Mouse (Mus musculus) natural killer cell, adult 2 months (primary cell): ENCODE data around the gene Med12l.
A peak's percentile ranks its signal among the peaks of the same experiment; 100 is the strongest.
"Not testable (repeated sequence)": the region's sequence is repeated elsewhere in the genome, so short reads cannot be mapped to it uniquely, and the experiment has no call there.

Source experiments
- DNase-seq, 2 experiments: peaks; one replicate each; pipeline ENCODE4 v3.0.0; 2022; ENCODE audit warnings: low spot score in 2 of 2

Med12l gene

DNA sequence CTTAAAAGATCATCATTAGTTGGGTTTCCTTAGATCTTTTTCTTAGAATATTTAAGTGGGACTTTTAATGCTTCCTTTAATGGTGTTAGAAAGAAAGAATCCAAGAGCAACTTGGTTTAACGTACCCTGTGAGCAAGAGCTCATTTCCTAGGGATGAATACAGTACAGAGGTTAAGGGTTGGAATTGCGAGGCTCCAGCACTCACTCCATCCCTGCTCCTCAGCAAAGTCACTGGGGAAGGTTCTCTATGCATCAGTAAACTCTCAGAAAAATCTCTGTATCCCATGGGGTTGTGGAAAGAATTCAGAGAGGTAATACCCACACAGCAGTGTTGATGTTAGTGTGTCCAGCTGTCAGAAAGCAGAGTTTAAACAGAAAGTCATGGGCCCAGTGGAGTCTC is 134.5 kb downstream of the Med12l start:
- no peak for DNase-seq

DNA sequence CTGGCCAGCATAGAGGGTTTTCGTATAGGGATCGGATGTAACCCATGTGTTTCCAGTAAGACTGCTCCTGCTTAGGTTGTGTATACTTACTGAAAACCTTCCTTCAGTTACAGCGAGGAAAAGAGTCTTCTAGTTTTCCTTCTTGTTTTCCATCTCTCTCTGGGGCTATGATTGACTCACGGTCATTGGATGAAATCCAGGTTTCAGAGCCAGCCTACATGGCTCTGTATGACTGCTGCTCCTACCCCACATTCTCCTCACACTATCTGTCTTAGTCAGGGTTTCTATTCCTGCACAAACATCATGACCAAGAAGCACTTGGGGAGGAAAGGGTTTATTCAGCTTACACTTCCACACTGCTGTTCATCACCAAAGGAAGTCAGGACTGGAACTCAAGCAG is 135.3 kb downstream of the Med12l start:
- DNase-seq, result not testable (repeated sequence)

DNA sequence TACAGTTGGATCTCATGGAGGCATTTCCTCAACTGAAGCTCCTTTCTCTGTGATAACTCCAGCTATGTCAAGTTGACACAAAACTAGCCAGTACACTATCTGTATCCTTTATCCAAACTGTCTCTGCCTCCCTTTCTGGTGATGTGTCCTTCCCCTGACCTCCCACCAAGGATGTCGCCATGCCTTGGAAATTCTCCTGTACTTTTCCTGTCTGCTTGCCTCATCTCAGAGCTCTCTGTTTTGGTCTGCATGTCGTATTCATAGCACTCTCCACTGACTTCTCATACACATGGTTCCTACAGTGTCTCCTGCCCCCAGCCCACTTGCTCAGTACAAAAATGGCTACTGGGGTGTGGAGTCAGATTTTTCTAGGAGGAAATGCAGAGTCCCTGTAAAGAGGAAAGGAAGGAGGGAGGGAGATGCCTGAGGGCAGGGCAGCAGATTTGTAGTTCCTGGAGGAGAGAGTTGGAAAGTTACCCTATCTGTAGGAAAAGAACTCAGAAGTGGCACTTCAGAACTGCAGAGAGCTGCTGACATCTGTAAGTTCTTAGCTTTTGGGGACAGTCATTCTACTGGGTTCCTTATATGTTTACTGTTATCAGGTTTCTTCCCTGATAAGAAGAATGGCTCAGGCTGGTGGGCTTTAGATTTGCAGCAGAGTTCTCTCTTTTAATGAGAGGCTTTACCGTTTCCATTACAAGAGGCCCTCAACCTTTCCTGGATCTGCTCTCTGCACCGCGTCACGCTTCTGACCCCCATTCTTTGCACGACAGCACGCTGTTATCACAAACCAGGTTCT is 136.1 kb downstream of the Med12l start:
- DNase-seq, result no peak

DNA sequence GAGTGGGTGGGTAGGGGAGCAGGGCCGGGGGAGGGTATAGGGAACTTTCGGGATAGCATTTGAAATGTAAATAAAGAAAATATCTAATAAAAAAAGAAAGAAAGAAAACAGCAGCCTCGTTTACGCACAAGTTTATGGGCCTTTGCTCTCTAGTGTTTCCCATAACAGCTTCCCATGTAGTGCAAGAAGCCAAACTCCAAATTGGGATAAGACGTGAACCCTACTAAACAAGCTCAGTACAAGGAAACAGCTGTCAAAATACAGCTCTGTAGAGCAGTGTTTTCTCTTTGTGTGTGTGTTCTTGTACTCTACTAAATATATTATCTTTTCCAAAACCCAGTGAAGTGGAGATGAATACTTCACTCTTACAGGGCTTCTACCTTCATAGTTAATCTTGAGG is 139.6 kb downstream of the Med12l start:
- DNase-seq, result no peak

DNA sequence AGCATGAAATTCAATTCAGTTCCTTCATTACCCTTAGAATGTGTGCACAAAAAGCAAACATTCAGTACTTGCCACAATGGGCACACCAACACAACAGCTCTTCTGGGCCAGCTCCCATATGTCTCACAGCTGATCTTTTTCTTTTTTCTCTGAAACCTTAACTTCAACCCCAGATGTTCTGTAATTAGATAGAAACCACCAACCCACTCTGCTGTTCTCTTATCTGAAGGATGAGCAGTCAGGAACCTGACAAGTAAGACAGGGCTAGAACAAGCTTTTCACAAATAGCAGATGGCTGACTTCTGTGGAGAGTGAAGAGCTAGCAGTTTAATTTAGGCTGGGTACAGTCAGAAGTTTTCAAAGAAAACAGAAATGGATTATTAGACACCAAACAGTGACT is 144.0 kb downstream of the Med12l start:
- DNase-seq, result no peak

DNA sequence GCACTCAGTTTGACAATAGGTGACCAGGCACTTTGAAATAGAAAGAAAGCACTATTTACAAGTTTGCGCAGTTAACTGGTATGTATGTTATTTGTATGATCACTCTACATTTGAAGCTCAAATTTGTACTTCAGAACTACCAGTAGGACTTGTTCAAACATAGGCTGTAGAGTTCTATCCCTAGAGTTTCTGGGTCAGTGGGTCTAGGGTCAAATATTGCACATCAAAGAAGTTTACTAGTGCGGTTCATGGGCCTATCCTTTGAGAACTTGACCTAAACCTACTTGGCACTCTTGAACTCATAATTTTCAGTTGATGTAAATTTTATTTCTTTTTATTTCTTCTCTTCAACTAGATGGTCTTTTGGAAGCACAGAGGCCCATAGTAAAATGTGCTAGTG is 145.0 kb downstream of the Med12l start:
- DNase-seq, result no peak

DNA sequence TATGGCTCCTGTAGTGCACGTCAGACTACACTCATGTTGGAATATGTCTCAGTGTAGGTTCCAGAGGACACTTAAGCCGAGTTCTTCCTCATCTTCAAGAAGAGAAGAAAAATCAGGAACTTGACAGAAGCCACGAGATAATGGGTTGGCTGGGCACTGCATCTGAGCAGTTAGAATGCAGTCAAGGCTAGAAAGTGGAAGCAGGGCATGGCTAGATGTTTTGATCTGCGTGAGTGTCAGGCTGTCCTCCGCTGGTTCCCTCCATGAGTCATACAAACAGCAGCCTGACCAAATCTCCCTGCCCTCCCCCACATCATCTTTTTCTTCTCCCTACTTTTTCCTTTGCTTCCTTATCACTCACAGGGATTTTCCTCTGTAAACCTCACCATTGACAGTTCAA is 147.8 kb downstream of the Med12l start, which contains the start of gene P2ry14:
TSS of gene P2ry14 (minus strand) at position 195 of the 400 bp plus-strand sequence.
- peak in 1 of 2 experiments; percentile 18 for DNase-seq

DNA sequence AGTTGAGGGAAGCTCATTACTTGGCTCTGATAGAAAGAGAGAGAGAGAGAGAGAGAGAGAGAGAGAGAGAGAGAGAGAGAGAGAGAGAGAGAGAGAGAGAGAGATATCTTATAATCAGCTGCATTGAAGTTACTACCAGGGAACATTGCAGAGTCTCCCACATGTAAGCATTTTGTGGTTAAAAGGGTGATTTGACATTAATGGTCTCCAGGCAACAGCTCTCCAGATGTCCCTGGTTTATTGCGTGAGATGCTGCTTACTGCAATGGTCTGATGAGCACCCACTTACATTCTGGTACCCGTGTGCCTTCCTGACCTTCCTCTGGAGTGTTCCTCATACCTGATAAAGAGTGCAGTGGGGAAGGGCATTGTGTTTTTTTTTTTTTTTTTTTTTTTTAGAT is 149.3 kb downstream of the Med12l start:
- no peak for DNase-seq

DNA sequence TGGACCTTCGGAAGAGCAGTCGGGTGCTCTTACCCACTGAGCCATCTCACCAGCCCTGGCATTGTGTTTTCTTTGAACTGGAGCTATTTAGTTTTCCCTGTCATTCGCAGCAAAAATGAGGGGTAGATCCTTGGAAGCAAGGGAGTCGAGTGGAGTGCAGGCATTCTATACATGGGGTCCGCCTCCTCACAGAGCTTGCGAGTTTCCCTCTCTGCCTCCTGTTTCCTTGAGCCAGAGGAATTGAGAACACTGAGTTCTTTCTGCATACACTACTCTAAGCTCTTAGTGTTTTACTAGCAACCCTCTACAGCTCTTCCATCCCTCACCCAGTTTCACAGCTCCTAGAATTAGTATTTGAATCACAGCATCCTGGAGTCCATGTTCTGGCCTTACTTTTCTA is 149.8 kb downstream of the Med12l start:
- DNase-seq, result no peak

DNA sequence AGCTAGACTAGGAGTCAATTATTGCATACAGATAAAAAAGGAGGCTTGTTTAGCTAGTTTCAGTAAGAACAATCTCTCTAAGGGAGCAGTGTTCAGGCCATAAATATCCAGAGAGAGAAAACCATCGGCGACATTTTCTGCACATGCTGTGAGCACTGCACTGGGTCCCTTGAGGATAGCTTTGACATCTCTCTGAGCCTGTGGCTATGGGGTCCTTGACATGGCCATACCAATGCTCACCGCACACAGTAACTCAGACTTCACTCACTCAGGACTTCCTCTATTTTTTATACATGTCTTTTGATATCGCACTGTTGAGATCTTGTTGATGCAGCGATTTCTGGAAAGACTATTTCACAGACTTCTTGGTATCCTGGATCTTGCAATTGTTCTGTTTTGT is 151.4 kb downstream of the Med12l start:
- DNase-seq, result no peak

DNA sequence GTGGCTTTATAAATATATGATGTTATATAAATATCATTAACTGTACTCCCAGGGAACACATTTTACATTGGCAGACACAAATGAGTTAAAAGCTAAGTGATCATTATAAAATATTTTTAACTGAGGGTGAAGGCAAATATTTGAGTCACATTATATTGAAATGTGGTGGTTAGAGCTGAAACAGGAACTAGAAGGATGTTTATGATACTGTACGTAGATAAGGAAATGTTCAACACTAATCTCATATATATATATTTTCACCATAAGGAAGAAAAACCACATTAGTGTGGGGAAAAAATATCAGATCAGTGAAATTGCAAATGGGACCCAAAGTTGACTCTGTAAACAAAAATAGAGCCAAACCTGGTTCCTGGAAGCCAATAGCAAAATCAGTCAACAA is 154.8 kb downstream of the Med12l start:
- DNase-seq, result no peak

DNA sequence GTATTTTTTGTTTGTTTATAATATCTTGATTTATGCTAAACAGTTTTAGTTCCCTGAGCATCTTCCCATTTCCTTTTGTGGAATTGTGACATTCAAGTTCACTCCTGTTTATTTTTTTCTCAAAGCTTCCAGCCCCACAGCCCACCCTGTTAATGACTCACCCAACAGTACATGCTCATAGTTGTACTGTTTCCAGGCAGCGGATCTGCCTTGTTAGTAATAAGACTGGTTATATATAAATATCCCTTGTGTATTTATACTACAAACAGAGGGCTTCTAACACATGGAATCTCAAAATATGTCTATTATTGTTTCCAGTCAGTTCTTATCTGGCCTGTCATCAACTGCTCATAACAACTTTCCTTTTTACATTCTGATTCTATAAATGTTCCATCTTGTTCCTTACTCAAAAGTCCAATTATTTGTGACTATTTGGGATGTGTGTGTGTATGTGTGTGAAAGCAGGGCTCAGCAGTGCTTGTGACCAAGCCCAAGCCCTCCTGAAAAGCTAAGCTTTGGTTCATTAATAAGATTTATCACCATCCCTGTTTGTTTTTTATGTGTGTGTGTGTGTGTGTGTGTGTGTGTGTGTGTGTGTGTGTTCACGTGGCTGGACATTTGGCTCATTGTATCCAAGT is 161.9 kb downstream of the Med12l start:
- DNase-seq, result no peak

DNA sequence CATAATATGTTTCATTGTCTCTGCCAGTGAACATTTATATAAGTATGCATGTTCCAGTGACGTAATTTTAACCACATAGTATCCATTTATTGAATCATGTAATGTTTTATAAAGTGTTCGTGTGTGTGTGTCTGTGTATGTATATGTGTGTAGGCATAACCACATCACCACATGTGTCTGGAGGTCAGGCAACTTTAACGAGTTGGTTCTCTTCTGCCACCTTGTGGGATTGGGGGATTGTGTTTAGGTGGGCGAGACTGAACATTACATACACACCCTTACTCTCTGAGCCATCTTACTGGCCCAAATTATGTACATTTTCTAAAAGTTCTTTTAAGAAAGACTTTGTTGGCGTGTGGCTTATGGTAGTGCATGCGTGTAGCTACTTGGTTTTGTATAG is 162.9 kb downstream of the Med12l start:
- no peak for DNase-seq

DNA sequence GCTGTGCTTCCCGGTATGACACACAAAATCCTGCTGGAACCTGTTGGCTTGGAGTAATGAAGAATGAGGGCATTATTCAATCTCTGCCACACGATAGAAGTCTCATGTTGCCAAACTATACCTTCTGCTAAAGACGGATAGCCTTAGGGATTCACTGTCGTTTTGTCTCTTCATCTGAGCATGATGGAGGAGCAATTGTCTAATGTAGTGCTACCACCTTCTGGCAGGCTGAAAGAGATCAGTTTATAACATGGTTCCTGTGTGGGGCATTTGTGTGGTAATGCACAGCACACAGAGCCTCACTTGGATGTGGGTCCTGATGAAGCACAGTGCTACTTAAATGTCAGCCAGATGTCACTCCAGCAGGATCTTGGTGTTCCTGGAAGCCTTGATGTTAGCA is 163.6 kb downstream of the Med12l start:
- no peak for DNase-seq

DNA sequence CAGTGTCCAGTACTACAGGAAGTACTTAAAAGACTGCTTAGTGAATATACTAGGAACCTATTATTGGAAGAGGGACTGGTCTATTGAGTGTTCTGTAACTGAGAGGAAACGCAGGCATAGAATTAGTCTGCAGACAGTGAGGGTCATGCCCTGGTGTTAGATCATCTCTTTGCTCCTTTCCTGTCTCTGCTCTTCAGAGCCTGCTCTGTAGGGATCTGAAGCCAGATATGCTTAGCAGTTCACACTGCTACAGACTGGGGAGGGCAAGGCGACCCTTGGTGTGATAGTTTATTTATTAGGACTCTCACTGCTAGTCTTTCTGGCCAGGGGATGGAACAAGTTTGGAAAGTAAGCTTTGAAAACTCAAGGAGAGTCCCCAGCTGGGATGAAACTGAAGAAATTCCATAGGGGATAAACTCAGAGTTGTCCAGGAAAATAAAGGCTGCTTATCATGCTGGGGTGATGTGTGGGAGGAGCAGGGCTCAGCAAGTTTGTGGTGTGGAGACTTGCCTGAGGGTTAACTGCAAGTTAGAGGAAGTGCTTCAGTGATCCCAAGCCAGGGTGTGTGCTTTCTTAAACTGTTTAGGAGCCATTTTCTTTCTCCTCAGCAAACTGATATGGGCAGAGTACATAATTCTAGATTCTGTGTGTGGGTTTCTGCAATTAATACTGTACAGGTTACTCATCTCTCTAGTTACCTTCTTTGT is 164.4 kb downstream of the Med12l start:
- no peak for DNase-seq

DNA sequence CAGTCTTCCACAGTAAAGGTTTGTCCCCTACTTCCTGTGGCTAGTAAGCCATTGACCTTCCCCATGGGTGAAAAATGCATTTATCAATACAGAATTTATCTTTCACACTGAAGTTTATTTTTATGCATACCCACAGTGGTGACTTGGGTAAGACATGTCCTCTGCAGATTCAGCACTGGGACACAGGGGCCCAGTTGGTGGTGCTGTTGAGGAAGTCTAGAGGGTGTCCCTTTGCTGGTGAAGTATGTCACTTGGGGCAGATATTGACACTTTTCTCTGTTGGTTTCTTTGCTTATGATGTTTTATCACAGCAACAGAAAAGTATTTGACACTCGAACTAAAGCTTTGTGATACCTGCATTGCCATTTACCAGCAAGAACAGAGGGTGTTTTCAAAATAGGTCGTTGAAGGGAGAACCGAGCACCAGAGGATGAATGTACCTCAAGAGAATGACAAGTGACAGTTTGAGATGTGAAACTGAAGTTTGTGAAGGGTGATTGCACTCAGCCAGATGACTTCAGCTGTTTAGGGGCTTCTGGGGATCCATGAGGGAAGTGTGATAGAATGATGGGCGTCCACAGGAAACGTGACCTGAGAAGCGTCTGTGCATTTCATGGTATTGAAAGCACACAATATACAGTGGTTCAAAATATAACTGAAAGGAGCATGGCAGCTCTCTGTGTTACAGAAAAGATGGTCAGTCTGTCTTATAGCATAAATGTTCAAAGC is 169.0 kb downstream of the Med12l start:
- peak in 1 of 2 experiments; percentile 48 for DNase-seq

DNA sequence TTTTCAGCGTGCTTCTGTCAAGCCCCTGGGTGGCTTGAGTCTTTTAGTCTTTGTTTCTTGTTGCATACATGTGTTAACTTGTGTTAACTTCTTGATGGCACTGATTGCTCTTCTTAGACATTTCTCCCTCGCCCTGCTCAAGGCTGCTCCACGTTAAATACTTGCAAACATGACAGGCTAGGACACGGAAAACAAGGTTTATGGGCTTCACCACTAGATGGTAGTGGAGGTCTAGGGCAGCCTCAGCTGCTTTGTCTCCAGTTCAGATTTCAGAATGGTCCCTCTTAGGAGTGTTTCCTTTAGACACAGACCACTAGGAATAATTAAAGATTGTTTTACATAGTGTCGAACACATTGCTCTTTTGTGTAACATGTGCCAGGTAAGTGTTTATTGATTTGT is 169.6 kb downstream of the Med12l start:
- peak; percentile 20 to 54 for DNase-seq

DNA sequence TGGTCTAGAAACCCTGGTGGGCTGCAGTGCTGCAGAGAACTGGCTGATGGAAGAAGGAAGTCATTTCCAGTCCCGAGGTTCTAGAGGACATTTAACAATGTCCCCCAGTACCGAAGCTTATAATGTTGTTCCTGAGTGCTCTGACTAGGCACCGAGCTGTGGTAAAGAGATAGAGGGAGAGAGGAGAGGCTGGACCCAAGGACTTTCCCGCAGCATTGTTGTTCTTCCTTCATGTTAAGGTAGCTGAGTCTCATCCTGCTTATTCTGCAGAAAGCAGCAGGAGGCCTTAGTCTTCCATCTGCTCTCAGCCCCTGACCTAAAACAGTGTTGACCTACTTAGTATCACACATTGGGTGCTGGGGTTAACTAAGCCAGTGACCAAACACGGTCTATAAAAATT is 171.2 kb downstream of the Med12l start:
- DNase-seq, result no peak

DNA sequence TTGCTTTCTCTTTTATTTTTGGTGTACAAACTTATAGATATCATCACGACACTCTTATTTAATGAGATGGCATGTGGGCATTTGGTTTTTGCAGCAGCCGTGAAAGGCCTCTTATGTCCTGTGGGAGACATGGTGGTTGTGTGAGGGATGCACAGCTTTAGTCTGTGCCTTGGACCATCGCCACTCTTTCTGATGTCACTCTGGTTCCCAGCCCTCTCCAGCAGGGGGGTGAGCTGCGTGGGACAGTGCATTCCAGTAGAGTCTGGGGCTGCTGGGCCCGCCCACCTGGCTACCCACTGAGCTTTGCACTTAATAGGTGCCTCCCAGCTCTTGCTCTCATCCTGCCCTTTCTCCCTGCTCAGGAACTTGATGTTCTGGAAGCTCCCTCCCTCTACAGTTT is 175.5 kb downstream of the Med12l start:
- DNase-seq, result no peak

DNA sequence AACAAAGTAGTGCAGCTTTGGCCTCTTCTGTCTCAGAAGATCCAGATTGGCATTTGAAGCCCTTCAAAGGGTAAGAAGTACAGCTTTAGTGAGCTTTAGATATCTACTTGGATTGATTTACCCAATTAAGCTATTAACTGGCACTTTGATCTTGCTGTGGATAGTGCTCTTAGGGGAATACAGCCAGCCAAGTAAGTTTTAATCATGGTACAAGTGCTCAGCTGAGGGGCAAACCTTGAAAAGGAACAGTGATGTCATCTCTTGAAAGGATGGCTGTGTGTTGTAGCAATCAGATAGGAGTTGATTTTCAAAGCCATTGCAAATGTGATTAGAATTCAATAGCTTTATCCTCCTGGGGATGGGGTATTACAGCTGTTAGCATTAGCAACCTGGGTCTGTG is 176.5 kb downstream of the Med12l start:
- DNase-seq, result no peak

DNA sequence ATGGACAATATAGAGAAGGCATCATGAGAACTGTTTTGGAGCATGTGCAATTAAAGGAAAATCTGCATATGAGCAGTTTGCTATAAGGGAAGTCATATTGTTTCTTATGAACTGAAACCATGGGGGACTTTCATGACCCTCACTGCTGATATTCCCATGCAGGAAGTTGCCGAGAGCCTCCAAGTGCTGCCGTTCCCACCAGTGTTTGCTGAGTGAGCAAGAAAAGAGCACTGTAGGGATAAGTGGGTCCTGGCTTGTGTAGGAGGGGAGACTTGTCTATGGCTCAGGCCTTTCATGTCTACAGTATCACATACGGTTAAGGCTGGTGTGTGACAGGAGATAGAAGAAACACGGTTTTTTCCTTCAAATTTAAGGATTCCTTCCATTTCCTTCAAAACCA is 180.0 kb downstream of the Med12l start:
- no peak for DNase-seq

DNA sequence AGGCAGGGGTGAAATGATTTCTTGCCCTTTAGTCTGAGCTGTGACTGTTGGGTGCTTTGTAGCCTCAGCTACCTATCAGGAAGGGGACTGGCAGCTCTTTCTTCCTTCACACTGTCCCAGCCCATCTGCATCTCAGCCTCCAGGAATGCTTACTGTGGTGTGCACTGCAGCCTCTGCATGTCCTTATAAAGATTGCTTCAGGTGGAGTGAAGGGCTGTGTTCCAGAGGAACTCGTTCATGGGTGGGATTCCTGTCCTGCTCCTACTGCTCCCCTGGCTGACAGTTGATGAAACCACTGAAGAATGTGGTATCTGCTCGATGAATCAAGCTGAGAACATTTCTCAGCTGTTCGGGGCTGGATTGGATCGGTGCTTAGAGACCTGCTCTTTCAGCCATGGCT is 181.7 kb downstream of the Med12l start:
- DNase-seq, result no peak
